Comparison of ENCODE assay signal across 24 mouse cellular contexts in genomic region chr13:54505920-54506319, GRCm38 (mm10). TPM values are rescaled to one million over a fixed set of nuclear protein-coding genes. Genes with fewer than 3 reads are reported as not detected.
DNase-seq lines count a peak whose midpoint lies in the region; ATAC-seq lines count a peak whose summit lies in the region.
"Had no signal": no experiment of that assay in that cellular context is flagged by ENCODE, and none has a peak within 500 bp of the region (broad histone marks: within the 10 kb centered on the region; RNA-seq: fewer than 3 reads in every experiment).

No protein-coding gene starts in this region.

- no peaks in the 10 kb centered on the region for H3K27me3 ChIP-seq in forebrain, embryonic 14.5 days (replicated peaks; ENCODE audit: control insufficient read depth, insufficient read depth, low read length)
- H3K27me3 ChIP-seq in forebrain, embryonic 11.5 days (ENCODE audit: control insufficient read depth, insufficient read depth, low read length): peaks cover 2% of the 10 kb centered on the region; the same call in 1 of the 2 replicates
- H3K27me3 ChIP-seq: forebrain, embryonic 15.5 days; Patski had no signal

- intact Hi-C loops in heart, postnatal 36 days (cut with DNase I): no loop called here

- no peak for ATAC-seq in forebrain, embryonic 14.5 days
- no peak for ATAC-seq in forebrain, embryonic 11.5 days (replicated peaks; ENCODE audit: low FRiP score)
- ATAC-seq: activated CD4-positive, CD25-positive, alpha-beta regulatory T cell, adult 4 months; forebrain, embryonic 15.5 days; hindbrain, postnatal 0 days; Patski had no signal

- no peak overlapping the region for H3K27ac ChIP-seq in forebrain, embryonic 14.5 days (ENCODE audit: low read depth, low read length)
- no peak overlapping the region for H3K27ac ChIP-seq in forebrain, embryonic 11.5 days (ENCODE audit: low read depth, low read length)
- H3K27ac ChIP-seq: embryonic facial prominence, embryonic 13.5 days; forebrain, embryonic 15.5 days; gastrocnemius, adult 2 months; heart, embryonic 13.5 days; hindbrain, embryonic 13.5 days; hindbrain, postnatal 0 days had no signal

- H3K9ac ChIP-seq in forebrain, embryonic 14.5 days (ENCODE audit: low read length): no peak overlapping the region
- no peak overlapping the region for H3K9ac ChIP-seq in forebrain, embryonic 11.5 days (ENCODE audit: low read length)
- H3K9ac ChIP-seq: forebrain, embryonic 15.5 days; heart, embryonic 13.5 days had no signal

- no peak overlapping the region for H3K4me2 ChIP-seq in forebrain, embryonic 14.5 days (ENCODE audit: low read length)
- H3K4me2 ChIP-seq in forebrain, embryonic 11.5 days (ENCODE audit: low read depth, low read length, severe bottlenecking): no peak overlapping the region

- no peaks in the 10 kb centered on the region for H3K9me3 ChIP-seq in forebrain, embryonic 14.5 days (replicated peaks; ENCODE audit: control insufficient read depth, low read length)
- H3K9me3 ChIP-seq in forebrain, embryonic 11.5 days (ENCODE audit: control insufficient read depth, low read length): no peaks in the 10 kb centered on the region
- H3K9me3 ChIP-seq: embryonic facial prominence, embryonic 13.5 days; forebrain, embryonic 15.5 days; heart, embryonic 13.5 days; hindbrain, embryonic 13.5 days had no signal

- H3K36me3 ChIP-seq in forebrain, embryonic 14.5 days (ENCODE audit: control insufficient read depth, insufficient read depth, low read length): no peaks in the 10 kb centered on the region
- H3K36me3 ChIP-seq in forebrain, embryonic 11.5 days (ENCODE audit: control insufficient read depth, insufficient read depth, low read length): no peaks in the 10 kb centered on the region
- H3K36me3 ChIP-seq: embryonic facial prominence, embryonic 13.5 days; forebrain, embryonic 15.5 days had no signal

- WGBS in forebrain, embryonic 14.5 days: 100% methylated on average over 1 of the region's 1 CpGs
- 93% methylated on average over 1 of the region's 1 CpGs for WGBS in forebrain, embryonic 11.5 days

- H3K4me1 ChIP-seq in forebrain, embryonic 14.5 days (ENCODE audit: control insufficient read depth, insufficient read depth, low read length): peaks cover 11% of the 10 kb centered on the region
- H3K4me1 ChIP-seq in forebrain, embryonic 11.5 days (replicated peaks; ENCODE audit: control insufficient read depth, insufficient read depth, low read length): peaks cover 6% of the 10 kb centered on the region; the same call in 1 of the 2 replicates

- peak; percentile 44 for DNase-seq in forebrain, embryonic 14.5 days (ENCODE audit: low spot score)
- DNase-seq in forebrain, embryonic 11.5 days (ENCODE audit: low spot score): no peak
- DNase-seq in layer of hippocampus, adult 9-11 months: peak; percentile 40
- DNase-seq in layer of hippocampus, postnatal 25 days (ENCODE audit: extremely low spot score in 1 of 2, low spot score in 1 of 2): no peak
- DNase-seq in right cerebral cortex, adult 18-20 months: peak; percentile 10
- DNase-seq in right cerebral cortex, postnatal 25 days: no peak
- no peak for DNase-seq in cerebellum, adult 9-11 months
- no peak for DNase-seq in heart, postnatal 36 days
- DNase-seq: adrenal gland, adult 8-10 months; adrenal gland, postnatal 36 days; cerebellum, adult 11-12 months; cerebellum, adult 9-10 months; cerebellum, postnatal 36 days; gastrocnemius, adult 2 months; gastrocnemius, postnatal 36 days; heart, adult 11 months; heart, postnatal 4 days had no signal

- H3K4me3 ChIP-seq in forebrain, embryonic 14.5 days (ENCODE audit: low read depth, low read length): no peak overlapping the region
- H3K4me3 ChIP-seq in forebrain, embryonic 11.5 days (ENCODE audit: low read depth, low read length): no peak overlapping the region
- H3K4me3 ChIP-seq: gastrocnemius, adult 2 months had no signal

RNA-seq across cellular contexts. Expression of gene Simc1, which starts 2.3 kb away (rescaled TPM):
- polyA plus RNA-seq in forebrain, embryonic 14.5 days (2014; fragmentation: Nextera tagmentation; extraction: Ambion mirVana): 23.0 and 25.9 TPM in 2 replicates
- polyA plus RNA-seq in forebrain, embryonic 11.5 days (2014; fragmentation: Nextera tagmentation; extraction: Ambion mirVana): 18.6 and 20.3 TPM in 2 replicates
- 10 to 100 TPM; 14.2 to 16.7 TPM for total RNA-seq in layer of hippocampus, postnatal 25 days (2021)
- total RNA-seq in heart, postnatal 36 days (2021): 1 to 10 TPM; 1.3 to 2.1 TPM

RNA-seq across cellular contexts. Expression of gene Thoc3, which starts 37.3 kb away (rescaled TPM):
- polyA plus RNA-seq in forebrain, embryonic 14.5 days (2014; fragmentation: Nextera tagmentation; extraction: Ambion mirVana): 114 and 117 TPM in 2 replicates
- 146 and 152 TPM in 2 replicates for polyA plus RNA-seq in forebrain, embryonic 11.5 days (2014; fragmentation: Nextera tagmentation; extraction: Ambion mirVana)
- total RNA-seq in layer of hippocampus, postnatal 25 days (2021): 10 to 100 TPM; 39.4 to 40.0 TPM
- total RNA-seq in heart, postnatal 36 days (2021): 10 to 100 TPM; 18.7 to 21.4 TPM

RNA-seq across cellular contexts. Expression of gene 4833439L19Rik, which starts 59.3 kb away (rescaled TPM):
- polyA plus RNA-seq in forebrain, embryonic 14.5 days (2014; fragmentation: Nextera tagmentation; extraction: Ambion mirVana): 259 and 289 TPM in 2 replicates
- 250 and 259 TPM in 2 replicates for polyA plus RNA-seq in forebrain, embryonic 11.5 days (2014; fragmentation: Nextera tagmentation; extraction: Ambion mirVana)
- 100 to 1,000 TPM; 151 to 172 TPM for total RNA-seq in layer of hippocampus, postnatal 25 days (2021)
- total RNA-seq in heart, postnatal 36 days (2021): 10 to 100 TPM; 91.5 TPM

Comparison
In these comparisons a context has a peak if more than half of its experiments do, and no peak if none do; other contexts are left out.
1. DNase-seq: peak in forebrain, embryonic 14.5 days (single experiment), layer of hippocampus, adult 9-11 months (single experiment) and right cerebral cortex, adult 18-20 months (single experiment); none in forebrain, embryonic 11.5 days (single experiment), layer of hippocampus, postnatal 25 days (0 of 2), right cerebral cortex, postnatal 25 days (single experiment), cerebellum, adult 9-11 months (single experiment) and heart, postnatal 36 days (0 of 2).
2. RNA of gene Simc1, which starts 2.3 kb away (total RNA-seq): 14.2 to 16.7 TPM in layer of hippocampus, postnatal 25 days; 1.3 to 2.1 TPM in heart, postnatal 36 days; every median in the first group is over 4 times any median in the second.